Mouse (Mus musculus): ENCODE data around the gene Dscaml1.

DNA sequence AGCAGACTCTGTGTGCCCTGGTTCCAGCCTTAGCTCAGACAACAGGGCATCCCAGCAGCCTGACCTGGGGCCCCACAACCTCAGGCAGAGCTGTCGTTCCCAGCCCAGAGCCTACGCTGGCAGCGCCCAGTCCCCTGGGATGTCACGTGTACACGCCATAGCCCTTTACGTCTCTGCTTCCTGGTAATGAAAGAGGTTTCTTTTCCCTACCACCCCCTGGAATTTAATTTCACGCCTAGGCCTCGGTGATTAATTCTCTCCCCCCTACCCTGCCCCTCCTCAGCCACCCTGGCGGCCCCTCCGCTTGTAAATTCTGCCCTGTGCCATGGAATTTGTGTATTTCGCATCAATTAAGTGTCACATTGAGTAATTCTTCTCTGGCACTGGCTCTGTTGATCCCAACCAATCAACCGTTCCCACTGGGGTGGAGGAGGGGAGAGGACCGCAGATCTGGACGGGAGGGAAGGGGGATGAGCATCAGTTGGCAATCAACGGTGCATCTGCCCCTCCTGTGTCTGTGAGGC, 238.5 kb downstream of the Dscaml1 start:
- no peak for TF ChIP-seq POLR2A (IDR thresholded peaks at IDR 0.05; ENCODE audit: low read depth, low read length)
- no peak for TF ChIP-seq CTCF (conservative IDR thresholded peaks at IDR 0.05; ENCODE audit: insufficient read depth, insufficient read length, low read depth, low read length)

Data from kidney, adult 2 months (tissue).